Mouse (Mus musculus) forebrain, embryonic 14.5 days (tissue): ENCODE data around the gene Adcy10. TPM values are rescaled to one million over a fixed set of nuclear protein-coding genes. Genes with fewer than 3 reads are reported as not detected.
A peak's percentile ranks its signal among the peaks of the same experiment; 100 is the strongest.

Source experiments
- ATAC-seq: fragments of 200-750 bp; cut with Nextera tagmentation; 2 replicates; pipeline ENCODE4 v1.8.0; 2017; ENCODE audit warnings: mild to moderate bottlenecking, moderate library complexity
- DNase-seq: peaks from one replicate; pipeline ENCODE4 v3.0.0-alpha.2; 2015; ENCODE audit warnings: low spot score
- H3K27ac ChIP-seq: fragments of 300-500 bp; sonication (generic); 2 replicates; pipeline ENCODE4 v1.5.1; 2014; ENCODE audit warnings: low read depth, mild to moderate bottlenecking, control low read depth, low read length, moderate library complexity
- H3K27me3 ChIP-seq: fragments of 300-500 bp; sonication (generic); replicated peaks from 2 replicates; pipeline ENCODE4 v1.6.1; 2014; ENCODE audit warnings: low read length, control low read depth, mixed read lengths; ENCODE audit not compliant: control insufficient read depth, insufficient read depth
- H3K36me3 ChIP-seq: fragments of 300-500 bp; sonication (generic); 2 replicates; pipeline ENCODE4 v1.6.1; 2014; ENCODE audit warnings: low read length, control low read depth; ENCODE audit not compliant: control insufficient read depth, insufficient read depth
- H3K4me1 ChIP-seq: fragments of 300-500 bp; sonication (generic); 2 replicates; pipeline ENCODE4 v1.6.1; 2014; ENCODE audit warnings: antibody characterized with exemption, low read length, control low read depth; ENCODE audit not compliant: control insufficient read depth, insufficient read depth
- H3K4me2 ChIP-seq: fragments of 300-500 bp; sonication (generic); 2 replicates; pipeline ENCODE4 v1.6.1; 2014; ENCODE audit warnings: mild to moderate bottlenecking, control low read depth, low read length
- H3K4me3 ChIP-seq: fragments of 300-500 bp; sonication (generic); 2 replicates; pipeline ENCODE4 v1.5.1; 2014; ENCODE audit warnings: low read depth, low read length, control low read depth
- H3K9ac ChIP-seq: fragments of 300-500 bp; sonication (generic); 2 replicates; pipeline ENCODE4 v1.6.1; 2014; ENCODE audit warnings: mild to moderate bottlenecking, low read length, control low read depth, moderate library complexity
- H3K9me3 ChIP-seq: fragments of 300-500 bp; sonication (generic); replicated peaks from 2 replicates; pipeline ENCODE4 v1.6.1; 2016; ENCODE audit warnings: low read length, control low read depth, mixed read lengths; ENCODE audit not compliant: control insufficient read depth
- WGBS: fragments of 180-500 bp; shearing (Covaris S2); extraction: QIAGEN DNeasy Blood & Tissue Kit; methylation state at CpG from one replicate; pipeline ENCODE4 v1.1.7; 2014; 5-methylcytosine and 5-hydroxymethylcytosine counted together
- polyA plus RNA-seq: library from polyadenylated mRNA; unstranded; fragments of >200 nt; fragmentation: Nextera tagmentation; extraction: Ambion mirVana; gene quantifications from 2 replicates; pipeline ENCODE4 v1.2.1, GENCODE M21; 2014

Adcy10 gene
- polyA plus RNA-seq, 1 experiment from 2014 or later, result 0.05 TPM

GRCm38 (mm10) chr1:165565283-165565682 is 80.3 kb downstream of the Adcy10 start:
- 94% methylated on average over 4 of the region's 4 CpGs for WGBS
- ATAC-seq (no peak), DNase-seq (no peak)
- Histone ChIP-seq H3K4me3 (no peak overlapping the region), H3K36me3 (no peaks in the 10 kb centered on the region), H3K27me3 (no peaks in the 10 kb centered on the region), H3K4me1 (no peaks in the 10 kb centered on the region), H3K27ac (no peak overlapping the region), H3K4me2 (no peak overlapping the region), H3K9me3 (no peaks in the 10 kb centered on the region), H3K9ac (no peak overlapping the region)

DNA sequence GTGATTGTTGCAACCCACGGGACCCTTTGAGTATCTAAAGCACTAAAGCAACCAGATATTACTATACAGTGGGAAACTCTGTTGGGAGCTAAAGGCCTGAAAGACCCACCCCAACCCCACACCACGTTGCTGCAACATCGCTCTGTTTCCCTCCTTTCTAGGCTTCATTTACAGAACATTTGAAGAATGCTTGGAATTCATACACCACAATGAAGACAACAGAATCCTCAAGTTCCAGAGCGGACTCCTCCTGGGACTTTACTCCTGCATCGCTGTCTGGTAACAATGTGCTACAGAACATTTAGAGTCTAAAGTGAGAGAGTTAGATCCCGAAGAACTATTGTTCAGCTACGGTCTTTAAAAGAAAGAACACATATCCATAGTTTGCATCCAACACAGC is 82.5 kb downstream of the Adcy10 start:
- no peaks in the 10 kb centered on the region for H3K9me3 ChIP-seq
- no peak for ATAC-seq
- WGBS, result 80% methylated on average over 7 of the region's 7 CpGs

DNA sequence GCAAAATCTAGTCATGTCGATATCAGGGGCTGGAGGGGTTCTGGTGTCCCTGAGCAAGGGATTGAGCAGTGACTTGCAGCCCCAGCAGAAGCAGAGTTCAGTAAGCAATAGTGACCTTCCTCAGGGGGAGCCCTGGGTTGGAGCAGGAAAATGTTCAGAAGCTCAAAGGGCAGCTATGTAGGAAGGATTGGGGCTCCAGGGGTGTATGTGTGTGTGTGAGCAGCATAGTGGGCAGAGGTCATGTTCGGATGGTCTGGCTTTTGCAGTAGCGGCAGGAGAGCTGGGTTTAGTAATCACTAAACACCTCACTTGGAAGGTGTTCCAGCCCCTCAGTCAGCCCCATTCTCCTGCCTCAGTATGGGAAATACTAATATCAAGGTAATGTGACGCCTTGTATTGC is 91.0 kb downstream of the Adcy10 start:
- H3K36me3 ChIP-seq, result no peaks in the 10 kb centered on the region
- ATAC-seq (no peak), DNase-seq (no peak)
- no peak overlapping the region for H3K4me2 ChIP-seq
- H3K9ac ChIP-seq, result no peak overlapping the region
- no peaks in the 10 kb centered on the region for H3K9me3 ChIP-seq
- H3K4me1 ChIP-seq, result no peaks in the 10 kb centered on the region
- WGBS, result 77% methylated on average over 4 of the region's 4 CpGs
- no peaks in the 10 kb centered on the region for H3K27me3 ChIP-seq
- H3K27ac ChIP-seq, result no peak overlapping the region
- no peak overlapping the region for H3K4me3 ChIP-seq

More for the DNA sequence above, 82.5 kb downstream of the Adcy10 start:
- Histone ChIP-seq H3K4me3 (no peak overlapping the region), H3K4me2 (no peak overlapping the region), H3K4me1 (no peaks in the 10 kb centered on the region), H3K27me3 (no peaks in the 10 kb centered on the region), H3K36me3 (no peaks in the 10 kb centered on the region), H3K27ac (no peak overlapping the region), H3K9ac (no peak overlapping the region)
- DNase-seq, result no peak

DNA sequence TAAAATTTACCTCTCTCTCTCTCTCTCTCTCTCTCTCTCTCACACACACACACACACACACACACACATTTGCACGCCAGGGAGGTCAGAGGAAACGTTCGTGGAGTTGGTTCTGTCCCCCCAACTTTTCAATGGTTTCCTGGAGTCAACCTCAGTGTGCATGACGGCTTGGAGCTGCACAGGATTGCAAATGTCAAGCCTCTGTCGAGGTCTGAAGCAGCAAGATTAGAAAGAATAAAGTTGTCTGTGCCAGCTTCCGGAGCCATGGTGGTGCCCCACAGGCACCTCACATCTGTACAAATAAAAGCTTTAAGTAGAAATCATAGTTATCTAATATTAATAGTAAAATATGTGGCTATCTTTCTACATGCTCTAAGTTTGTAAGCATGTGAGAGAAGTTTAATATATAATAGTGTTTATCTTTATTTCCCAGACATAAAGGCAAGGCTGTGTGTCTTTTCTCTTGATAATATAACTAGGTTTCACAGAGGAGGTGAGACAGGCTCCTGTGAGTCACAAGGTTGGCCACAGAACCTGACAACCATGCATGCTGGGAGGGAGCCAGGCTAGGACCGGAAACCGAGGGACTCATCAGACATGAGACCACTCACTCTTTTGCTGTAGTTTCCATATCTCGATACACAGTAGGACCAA is 91.6 kb downstream of the Adcy10 start:
- Histone ChIP-seq H3K9me3 (no peaks in the 10 kb centered on the region), H3K27me3 (no peaks in the 10 kb centered on the region), H3K4me2 (no peak overlapping the region), H3K36me3 (no peaks in the 10 kb centered on the region), H3K9ac (no peak overlapping the region), H3K27ac (no peak overlapping the region), H3K4me1 (no peaks in the 10 kb centered on the region), H3K4me3 (no peak overlapping the region)
- DNase-seq (no peak), ATAC-seq (no peak)
- WGBS, result 87% methylated on average over 9 of the region's 9 CpGs

- DNase-seq, result peak; percentile 29
Measured at GRCm38 (mm10) chr1:165579332-165579731, 94.3 kb downstream of the Adcy10 start.

DNA sequence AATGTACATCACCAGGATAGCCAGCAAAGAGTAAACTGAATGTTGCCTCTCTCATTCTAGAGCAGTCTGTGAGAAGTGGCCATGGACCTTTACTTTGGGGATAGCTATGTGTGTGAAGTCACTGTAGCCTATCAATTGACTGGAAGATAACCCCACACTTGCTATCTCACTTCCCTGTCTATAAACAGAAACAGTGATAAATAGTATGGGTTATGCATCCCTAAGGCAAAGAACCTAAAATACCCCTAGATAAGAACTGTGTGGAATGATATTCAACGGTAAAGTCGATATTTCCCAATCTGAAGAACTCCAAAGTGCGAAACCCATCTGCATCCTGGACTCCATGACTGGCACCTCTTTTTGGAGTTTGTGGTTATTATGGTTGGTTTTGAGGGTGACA is 96.3 kb downstream of the Adcy10 start:
- no peak overlapping the region for H3K27ac ChIP-seq
- WGBS, result 96% methylated on average over 3 of the region's 3 CpGs
- H3K4me2 ChIP-seq, result no peak overlapping the region
- no peak overlapping the region for H3K9ac ChIP-seq
- no peaks in the 10 kb centered on the region for H3K4me1 ChIP-seq
- no peak for ATAC-seq
- no peaks in the 10 kb centered on the region for H3K36me3 ChIP-seq
- H3K4me3 ChIP-seq, result no peak overlapping the region
- H3K27me3 ChIP-seq, result no peaks in the 10 kb centered on the region
- no peak for DNase-seq
- no peaks in the 10 kb centered on the region for H3K9me3 ChIP-seq

More at GRCm38 (mm10) chr1:165579332-165579731, 94.3 kb downstream of the Adcy10 start:
- Histone ChIP-seq H3K27me3 (no peaks in the 10 kb centered on the region), H3K27ac (no peak overlapping the region), H3K9ac (no peak overlapping the region), H3K4me3 (no peak overlapping the region), H3K9me3 (no peaks in the 10 kb centered on the region), H3K4me2 (no peak overlapping the region), H3K4me1 (no peaks in the 10 kb centered on the region), H3K36me3 (no peaks in the 10 kb centered on the region)
- WGBS, result 53% methylated on average over 5 of the region's 5 CpGs
- ATAC-seq, result no peak

DNA sequence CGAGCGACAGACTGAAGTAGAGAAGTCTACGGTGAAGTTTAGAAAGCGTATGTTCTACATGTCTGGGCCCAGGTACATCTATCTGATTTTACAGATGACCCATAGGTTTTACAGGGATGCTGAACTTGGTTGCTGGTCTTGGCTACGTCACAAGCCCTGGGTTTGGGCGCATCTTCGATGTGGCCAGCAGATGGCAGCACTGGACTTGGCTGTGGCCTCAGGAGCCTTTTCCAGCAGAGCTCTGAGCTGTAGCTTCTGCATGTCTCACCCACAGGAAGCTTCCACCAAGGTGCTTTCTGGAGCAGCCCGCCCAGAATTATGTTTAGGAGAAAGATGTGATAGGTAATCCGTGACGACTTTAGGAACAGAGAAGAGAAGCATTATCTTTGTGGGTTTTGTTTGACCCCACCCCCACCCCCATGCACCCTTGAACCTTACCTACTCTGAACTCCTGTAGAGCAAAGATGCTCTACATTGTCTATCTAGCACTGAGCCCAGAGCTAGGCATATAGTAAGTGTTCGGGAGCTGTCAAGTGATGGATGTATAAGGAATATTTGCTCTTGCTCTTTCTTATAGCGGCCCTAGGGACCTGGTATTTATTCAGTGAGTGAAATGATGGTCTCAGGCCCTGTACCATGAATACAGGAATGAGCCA is 98.7 kb downstream of the Adcy10 start:
- H3K27ac ChIP-seq, result no peak overlapping the region
- H3K27me3 ChIP-seq, result no peaks in the 10 kb centered on the region
- H3K9me3 ChIP-seq, result no peaks in the 10 kb centered on the region
- H3K4me1 ChIP-seq, result no peaks in the 10 kb centered on the region
- ATAC-seq (peak; percentile 81), DNase-seq (peak; percentile 91)
- H3K9ac ChIP-seq, result no peak overlapping the region
- no peak overlapping the region for H3K4me2 ChIP-seq
- H3K4me3 ChIP-seq, result no peak overlapping the region
- 32% methylated on average over 12 of the region's 12 CpGs for WGBS
- no peaks in the 10 kb centered on the region for H3K36me3 ChIP-seq

DNA sequence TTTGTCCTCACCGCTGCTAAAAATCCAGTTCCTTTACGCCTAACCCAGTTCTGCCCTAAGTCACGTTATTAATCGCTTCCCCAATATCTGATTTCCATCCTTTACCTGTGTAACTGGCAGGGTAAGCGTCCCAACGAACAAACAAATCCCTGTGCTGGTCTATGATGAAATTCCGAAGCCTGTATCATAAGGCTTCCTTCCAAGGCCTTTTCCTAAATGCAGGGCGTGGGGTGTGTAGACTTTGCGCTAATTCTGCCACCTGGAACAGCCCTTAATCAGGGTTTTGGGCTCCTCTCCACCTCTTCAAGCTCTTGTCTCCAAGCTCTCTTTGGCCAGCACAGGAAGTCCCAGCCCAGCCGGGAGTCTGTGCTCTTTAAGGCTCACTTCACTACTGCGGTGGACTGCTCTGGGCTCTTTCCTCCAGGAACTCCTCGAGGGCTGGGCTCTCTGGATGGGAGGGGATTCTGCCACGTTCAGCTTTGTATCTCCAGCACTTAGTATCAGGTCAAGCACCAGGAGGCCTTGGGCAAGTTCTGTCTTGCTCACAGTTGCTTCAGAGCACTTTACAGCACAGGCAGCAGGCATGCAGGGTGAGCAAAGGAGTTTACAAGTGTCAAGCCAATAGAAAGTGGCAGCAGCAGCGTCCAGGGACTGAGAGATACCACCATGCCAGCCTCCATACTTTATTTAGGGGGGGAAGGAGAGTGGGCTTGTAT is 100.6 kb downstream of the Adcy10 start:
- H3K4me2 ChIP-seq, result no peak overlapping the region
- H3K4me1 ChIP-seq, result no peaks in the 10 kb centered on the region
- H3K4me3 ChIP-seq, result no peak overlapping the region
- H3K27me3 ChIP-seq, result no peaks in the 10 kb centered on the region
- DNase-seq (no peak), ATAC-seq (no peak)
- no peaks in the 10 kb centered on the region for H3K9me3 ChIP-seq
- no peak overlapping the region for H3K27ac ChIP-seq
- H3K36me3 ChIP-seq, result 0 out of 2 replicates have a peak, but pooled peaks cover 4% of the 10 kb centered on the region
- H3K9ac ChIP-seq, result no peak overlapping the region
- WGBS, result 73% methylated on average over 14 of the region's 14 CpGs

DNA sequence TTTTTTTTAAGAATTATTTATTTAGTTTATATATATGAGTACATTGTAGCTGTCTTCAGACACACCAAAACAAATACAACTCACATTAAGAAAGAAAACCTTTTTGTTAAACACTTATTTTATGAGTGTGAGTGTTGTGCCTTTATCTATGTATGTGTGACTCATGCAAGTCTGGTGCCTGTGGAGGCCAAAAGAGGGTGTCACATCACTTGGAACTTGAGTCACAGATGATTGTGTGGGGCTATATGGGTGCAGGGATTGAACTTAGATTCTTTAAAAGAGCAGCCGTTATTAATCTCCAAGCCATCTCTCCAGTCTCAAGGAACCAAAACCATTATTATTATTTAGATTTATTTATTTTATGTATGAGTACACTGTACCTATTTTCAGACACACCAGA is 101.4 kb downstream of the Adcy10 start:
- Histone ChIP-seq H3K36me3 (0 out of 2 replicates have a peak, but pooled peaks cover 10% of the 10 kb centered on the region), H3K27me3 (no peaks in the 10 kb centered on the region), H3K4me1 (no peaks in the 10 kb centered on the region), H3K9me3 (no peaks in the 10 kb centered on the region), H3K4me2 (no peak overlapping the region), H3K4me3 (no peak overlapping the region), H3K9ac (no peak overlapping the region), H3K27ac (no peak overlapping the region)
- 87% methylated on average over 1 of the region's 1 CpGs for WGBS
- ATAC-seq (no peak), DNase-seq (no peak)
